Mouse (Mus musculus) forebrain, embryonic 14.5 days (tissue): ENCODE measurements around the gene Ccdc3. TPM values are rescaled to one million over a fixed set of nuclear protein-coding genes. Genes with fewer than 3 reads are reported as not detected.

Experiments
- ATAC-seq: fragments of 200-750 bp; cut with Nextera tagmentation; 2 replicates; pipeline ENCODE4 v1.8.0; 2017; ENCODE audit warnings: mild to moderate bottlenecking, moderate library complexity
- DNase-seq: peaks from one replicate; pipeline ENCODE4 v3.0.0-alpha.2; 2015; ENCODE audit warnings: low spot score
- H3K27ac ChIP-seq: fragments of 300-500 bp; sonication (generic); 2 replicates; pipeline ENCODE4 v1.5.1; 2014; ENCODE audit warnings: low read depth, mild to moderate bottlenecking, control low read depth, low read length, moderate library complexity
- H3K27me3 ChIP-seq: fragments of 300-500 bp; sonication (generic); replicated peaks from 2 replicates; pipeline ENCODE4 v1.6.1; 2014; ENCODE audit warnings: low read length, control low read depth, mixed read lengths; ENCODE audit not compliant: control insufficient read depth, insufficient read depth
- H3K36me3 ChIP-seq: fragments of 300-500 bp; sonication (generic); 2 replicates; pipeline ENCODE4 v1.6.1; 2014; ENCODE audit warnings: low read length, control low read depth; ENCODE audit not compliant: control insufficient read depth, insufficient read depth
- H3K4me1 ChIP-seq: fragments of 300-500 bp; sonication (generic); 2 replicates; pipeline ENCODE4 v1.6.1; 2014; ENCODE audit warnings: antibody characterized with exemption, low read length, control low read depth; ENCODE audit not compliant: control insufficient read depth, insufficient read depth
- H3K4me2 ChIP-seq: fragments of 300-500 bp; sonication (generic); 2 replicates; pipeline ENCODE4 v1.6.1; 2014; ENCODE audit warnings: mild to moderate bottlenecking, control low read depth, low read length
- H3K4me3 ChIP-seq: fragments of 300-500 bp; sonication (generic); 2 replicates; pipeline ENCODE4 v1.5.1; 2014; ENCODE audit warnings: low read depth, low read length, control low read depth
- H3K9ac ChIP-seq: fragments of 300-500 bp; sonication (generic); 2 replicates; pipeline ENCODE4 v1.6.1; 2014; ENCODE audit warnings: mild to moderate bottlenecking, low read length, control low read depth, moderate library complexity
- H3K9me3 ChIP-seq: fragments of 300-500 bp; sonication (generic); replicated peaks from 2 replicates; pipeline ENCODE4 v1.6.1; 2016; ENCODE audit warnings: low read length, control low read depth, mixed read lengths; ENCODE audit not compliant: control insufficient read depth
- WGBS: fragments of 180-500 bp; shearing (Covaris S2); extraction: QIAGEN DNeasy Blood & Tissue Kit; methylation state at CpG from one replicate; pipeline ENCODE4 v1.1.7; 2014; 5-methylcytosine and 5-hydroxymethylcytosine counted together
- polyA plus RNA-seq: library from polyadenylated mRNA; unstranded; fragments of >200 nt; fragmentation: Nextera tagmentation; extraction: Ambion mirVana; gene quantifications from 2 replicates; pipeline ENCODE4 v1.2.1, GENCODE M21; 2014

Ccdc3 gene
- polyA plus RNA-seq, 1 experiment from 2014 or later: 2.2 TPM

- H3K4me3 ChIP-seq: no peak overlapping the region
- no peaks in the 10 kb centered on the region for H3K27me3 ChIP-seq
- ATAC-seq: no peak
- DNase-seq: no peak
- no peaks in the 10 kb centered on the region for H3K36me3 ChIP-seq
- H3K4me1 ChIP-seq: no peaks in the 10 kb centered on the region
- WGBS: 85% methylated on average over 4 of the region's 4 CpGs
- H3K27ac ChIP-seq: no peak overlapping the region
- H3K9ac ChIP-seq: no peak overlapping the region
- no peaks in the 10 kb centered on the region for H3K9me3 ChIP-seq
- no peak overlapping the region for H3K4me2 ChIP-seq
Measured at GRCm38 (mm10) chr2:5193071-5193470, 55.5 kb downstream of the Ccdc3 start.

- Histone ChIP-seq H3K27ac (no peak overlapping the region), H3K9ac (no peak overlapping the region), H3K9me3 (no peaks in the 10 kb centered on the region), H3K4me1 (no peaks in the 10 kb centered on the region; the same call in 1 of the 2 replicates), H3K36me3 (no peaks in the 10 kb centered on the region), H3K4me3 (no peak overlapping the region), H3K27me3 (no peaks in the 10 kb centered on the region), H3K4me2 (no peak overlapping the region)
- DNase-seq: peak; percentile 34
- 78% methylated on average over 6 of the region's 6 CpGs for WGBS
- no peak for ATAC-seq
Measured at GRCm38 (mm10) chr2:5194701-5195215, 57.2 kb downstream of the Ccdc3 start.

GRCm38 (mm10) chr2:5197486-5197885 lies 59.9 kb downstream of the Ccdc3 start:
- no peaks in the 10 kb centered on the region for H3K36me3 ChIP-seq
- H3K9ac ChIP-seq: no peak overlapping the region
- H3K27ac ChIP-seq: no peak overlapping the region
- no peaks in the 10 kb centered on the region; the same call in 1 of the 2 replicates for H3K4me1 ChIP-seq
- ATAC-seq (no peak), DNase-seq (peak; percentile 37)
- H3K27me3 ChIP-seq: no peaks in the 10 kb centered on the region
- H3K4me3 ChIP-seq: no peak overlapping the region
- no peaks in the 10 kb centered on the region for H3K9me3 ChIP-seq
- H3K4me2 ChIP-seq: no peak overlapping the region
- WGBS: 71% methylated on average over 4 of the region's 4 CpGs

GRCm38 (mm10) chr2:5199289-5199688 lies 61.7 kb downstream of the Ccdc3 start:
- Histone ChIP-seq H3K4me3 (no peak overlapping the region), H3K4me2 (no peak overlapping the region), H3K27me3 (no peaks in the 10 kb centered on the region), H3K9ac (no peak overlapping the region), H3K4me1 (no peaks in the 10 kb centered on the region; the same call in 1 of the 2 replicates), H3K36me3 (no peaks in the 10 kb centered on the region), H3K27ac (no peak overlapping the region), H3K9me3 (no peaks in the 10 kb centered on the region)
- ATAC-seq (no peak), DNase-seq (no peak)
- WGBS: 90% methylated on average over 17 of the region's 17 CpGs

GRCm38 (mm10) chr2:5200817-5201364 lies 63.3 kb downstream of the Ccdc3 start:
- no peak for ATAC-seq
- WGBS: 88% methylated on average over 7 of the region's 7 CpGs

GRCm38 (mm10) chr2:5203146-5203545 lies 65.6 kb downstream of the Ccdc3 start:
- 95% methylated on average over 1 of the region's 1 CpGs for WGBS
- no peak overlapping the region for H3K27ac ChIP-seq
- no peaks in the 10 kb centered on the region; the same call in 1 of the 2 replicates for H3K4me1 ChIP-seq
- DNase-seq (no peak), ATAC-seq (no peak)
- H3K4me2 ChIP-seq: no peak overlapping the region
- H3K9ac ChIP-seq: no peak overlapping the region
- H3K36me3 ChIP-seq: no peaks in the 10 kb centered on the region
- no peaks in the 10 kb centered on the region for H3K9me3 ChIP-seq
- H3K4me3 ChIP-seq: no peak overlapping the region
- no peaks in the 10 kb centered on the region for H3K27me3 ChIP-seq

More at GRCm38 (mm10) chr2:5200817-5201364, 63.3 kb downstream of the Ccdc3 start:
- H3K4me3 ChIP-seq: no peak overlapping the region
- no peak overlapping the region for H3K4me2 ChIP-seq
- no peak overlapping the region for H3K27ac ChIP-seq
- H3K27me3 ChIP-seq: no peaks in the 10 kb centered on the region
- no peaks in the 10 kb centered on the region for H3K36me3 ChIP-seq
- no peaks in the 10 kb centered on the region; the same call in 1 of the 2 replicates for H3K4me1 ChIP-seq
- H3K9me3 ChIP-seq: no peaks in the 10 kb centered on the region
- H3K9ac ChIP-seq: no peak overlapping the region
- no peak for DNase-seq

- 84% methylated on average over 1 of the region's 1 CpGs for whole genome bisulfite sequencing
- no peaks in the 10 kb centered on the region for H3K4me1 ChIP-seq
- H3K27me3 ChIP-seq: no peaks in the 10 kb centered on the region
- H3K9ac ChIP-seq: no peak overlapping the region
- H3K36me3 ChIP-seq: no peaks in the 10 kb centered on the region
- ATAC-seq (no peak), DNase-seq (no peak)
- no peak overlapping the region for H3K27ac ChIP-seq
- H3K4me3 ChIP-seq: no peak overlapping the region
- no peaks in the 10 kb centered on the region for H3K9me3 ChIP-seq
- H3K4me2 ChIP-seq: no peak overlapping the region
Measured at GRCm38 (mm10) chr2:5204941-5205340, 67.4 kb downstream of the Ccdc3 start.

- no peak overlapping the region for H3K4me3 ChIP-seq
- H3K4me2 ChIP-seq: no peak overlapping the region
- H3K9ac ChIP-seq: no peak overlapping the region
- H3K36me3 ChIP-seq: no peaks in the 10 kb centered on the region
- ATAC-seq (no peak), DNase-seq (no peak)
- no peaks in the 10 kb centered on the region for H3K9me3 ChIP-seq
- no peaks in the 10 kb centered on the region for H3K4me1 ChIP-seq
- H3K27ac ChIP-seq: no peak overlapping the region
- H3K27me3 ChIP-seq: no peaks in the 10 kb centered on the region
- 77% methylated on average over 3 of the region's 3 CpGs for WGBS
Measured at GRCm38 (mm10) chr2:5206651-5207050, 69.1 kb downstream of the Ccdc3 start.

- no peak overlapping the region for H3K9ac ChIP-seq
- no peaks in the 10 kb centered on the region for H3K27me3 ChIP-seq
- 76% methylated on average over 1 of the region's 1 CpGs for WGBS
- no peak for ATAC-seq
- no peaks in the 10 kb centered on the region for H3K9me3 ChIP-seq
- no peak for DNase-seq
- no peaks in the 10 kb centered on the region for H3K4me1 ChIP-seq
- H3K4me2 ChIP-seq: no peak overlapping the region
- no peak overlapping the region for H3K27ac ChIP-seq
- H3K4me3 ChIP-seq: no peak overlapping the region
- no peaks in the 10 kb centered on the region for H3K36me3 ChIP-seq
Measured at GRCm38 (mm10) chr2:5214581-5214980, 77.0 kb downstream of the Ccdc3 start.
